Mouse (Mus musculus) embryonic stem cell, embryonic (primary cell): ENCODE measurements at regions not wholly inside any gene's neighbourhood (a gene's known extent, or its start where the extent isn't known, plus 50 kb on each side); places are given as distances from the start of the nearest gene placed in this dataset.

Experiments
- CTCF ChIA-PET, 4 experiments: fragments of 300-600 bp in 2 of 4; fragments of 350-600 bp in 2 of 4; sonication (Branson Sonifier 250); formaldehyde crosslinking; loops; one replicate each; lab custom pipeline; 2022; ENCODE audit warnings: inconsistent platforms in 2 of 4; lab: Charles Lee
- POLR2A ChIA-PET, 4 experiments: fragments of 300-600 bp in 2 of 4; fragments of 350-600 bp in 2 of 4; sonication (Branson Sonifier 250); formaldehyde crosslinking; loops; one replicate each; lab custom pipeline; 2022; ENCODE audit warnings: antibody characterized with exemption in 4 of 4, inconsistent platforms in 1 of 4; lab: Charles Lee

GRCm38 (mm10) chr3:131794056-131794455 is 229.5 kb downstream of the Papss1 start:
- POLR2A ChIA-PET, result no interaction called here
- CTCF ChIA-PET, result no interaction called here

DNA sequence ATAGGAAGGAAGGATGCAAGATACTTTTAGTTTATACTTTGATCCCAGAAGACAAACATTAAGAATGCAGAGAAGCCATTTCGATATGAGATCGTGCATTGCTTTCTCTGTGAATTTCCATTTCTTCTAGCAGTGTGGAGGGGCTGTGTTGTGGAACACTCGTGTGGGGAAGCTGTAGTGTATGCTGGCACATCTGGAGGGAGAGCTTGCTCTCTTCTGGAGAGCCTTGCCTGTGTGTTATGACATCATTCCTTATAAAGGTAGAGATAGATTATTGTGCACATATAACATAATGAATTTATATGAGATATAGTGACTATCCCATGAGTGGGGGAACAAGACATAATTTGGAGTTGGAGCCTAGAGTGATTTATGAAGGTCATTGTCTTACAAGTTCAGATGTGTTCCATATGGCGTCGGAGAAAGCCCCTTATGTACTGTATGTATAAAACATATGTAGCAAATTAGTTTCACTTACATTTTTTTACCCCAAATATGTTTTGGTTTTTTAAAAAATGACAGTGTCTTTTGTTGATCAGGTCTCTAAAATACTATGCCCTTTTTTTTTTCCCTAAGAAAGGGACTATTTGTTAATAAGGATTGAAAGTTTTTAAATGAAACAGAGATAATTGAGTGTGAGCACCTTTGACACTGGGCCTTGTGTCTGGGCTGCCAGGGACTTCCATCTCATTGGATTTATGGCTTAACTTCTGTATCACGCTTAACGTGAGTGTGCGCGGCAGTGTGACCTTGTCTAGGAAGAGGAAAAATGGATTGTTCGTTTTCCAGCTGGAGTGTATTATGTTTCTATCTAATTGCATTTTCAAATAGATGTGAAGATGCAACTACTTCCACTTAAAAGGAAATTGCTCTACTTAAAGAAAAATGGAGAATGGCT is 230.8 kb downstream of the Papss1 start:
- ChIA-PET POLR2A (no interaction called here), CTCF (no interaction called here)

GRCm38 (mm10) chr3:131799774-131800173 is 235.2 kb downstream of the Papss1 start:
- ChIA-PET POLR2A (no interaction called here), CTCF (no interaction called here)

GRCm38 (mm10) chr3:131801551-131801950 is 237.0 kb downstream of the Papss1 start:
- CTCF ChIA-PET, result no interaction called here
- POLR2A ChIA-PET, result no interaction called here

GRCm38 (mm10) chr3:131802841-131803240 is 238.3 kb downstream of the Papss1 start:
- CTCF ChIA-PET, result no interaction called here
- POLR2A ChIA-PET, result no interaction called here

GRCm38 (mm10) chr3:131808127-131808526 is 243.6 kb downstream of the Papss1 start:
- ChIA-PET CTCF (interaction anchor here in 2 of 4 experiments (0.5 to 0.7 kb wide), 2 partner anchors 54 to 228 kb away, joined by 3 to 4 read pairs; no protein-coding TSS in a partner anchor), POLR2A (no interaction called here)

DNA sequence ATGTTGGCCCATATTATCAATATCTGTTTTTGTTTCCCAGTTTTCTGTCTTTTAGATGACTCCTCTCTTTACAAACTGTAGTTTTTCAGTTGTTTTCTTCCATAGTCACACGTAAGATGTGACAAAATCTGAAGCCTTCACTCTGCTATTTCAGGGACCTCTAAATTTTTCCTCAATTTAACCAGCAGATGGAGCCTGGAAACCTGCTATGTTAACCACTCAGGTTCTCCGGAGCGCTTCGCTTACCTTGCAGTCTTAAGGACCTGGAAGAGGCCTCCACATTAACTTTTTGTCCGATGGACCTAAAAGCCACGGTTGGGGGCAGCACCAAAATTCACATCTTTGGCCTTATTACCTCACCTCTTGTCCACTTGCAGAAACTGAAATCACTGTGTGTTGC is 248.4 kb downstream of the Papss1 start:
- ChIA-PET CTCF (interaction anchor here in 1 of 4 experiments (0.7 kb wide), 1 partner anchor 26 kb away, joined by 5 read pairs; no protein-coding TSS in a partner anchor), POLR2A (no interaction called here)

DNA sequence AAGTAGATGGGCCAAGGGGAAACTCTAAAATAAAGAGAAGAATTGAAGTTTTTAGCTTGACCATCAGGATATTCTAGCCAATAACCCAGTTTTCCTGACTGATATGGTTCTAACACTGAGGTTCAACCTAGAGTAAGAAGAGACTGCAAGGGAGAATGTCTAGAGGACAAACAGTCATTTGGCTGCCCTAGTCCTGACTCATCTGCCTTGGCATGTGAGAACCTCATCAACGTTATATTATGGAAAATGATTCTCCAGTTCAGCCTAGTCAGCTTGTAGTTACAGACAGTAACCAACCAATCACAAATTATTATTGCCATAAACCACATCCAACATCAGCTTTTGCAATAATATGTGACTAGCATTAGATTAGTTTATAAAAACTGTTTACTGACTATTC is 254.2 kb downstream of the Papss1 start:
- POLR2A ChIA-PET, result no interaction called here
- CTCF ChIA-PET, result interaction anchor here in 1 of 4 experiments (0.6 kb wide), 1 partner anchor 284 kb away, joined by 3 read pairs; no protein-coding TSS in a partner anchor

GRCm38 (mm10) chr3:131857442-131857841 is 227.7 kb upstream of the Dkk2 start:
- ChIA-PET POLR2A (no interaction called here), CTCF (no interaction called here)

GRCm38 (mm10) chr3:131859083-131859482 is 226.0 kb upstream of the Dkk2 start:
- ChIA-PET POLR2A (no interaction called here), CTCF (no interaction called here)

GRCm38 (mm10) chr3:131865106-131865505 is 220.0 kb upstream of the Dkk2 start:
- ChIA-PET CTCF (no interaction called here), POLR2A (no interaction called here)

DNA sequence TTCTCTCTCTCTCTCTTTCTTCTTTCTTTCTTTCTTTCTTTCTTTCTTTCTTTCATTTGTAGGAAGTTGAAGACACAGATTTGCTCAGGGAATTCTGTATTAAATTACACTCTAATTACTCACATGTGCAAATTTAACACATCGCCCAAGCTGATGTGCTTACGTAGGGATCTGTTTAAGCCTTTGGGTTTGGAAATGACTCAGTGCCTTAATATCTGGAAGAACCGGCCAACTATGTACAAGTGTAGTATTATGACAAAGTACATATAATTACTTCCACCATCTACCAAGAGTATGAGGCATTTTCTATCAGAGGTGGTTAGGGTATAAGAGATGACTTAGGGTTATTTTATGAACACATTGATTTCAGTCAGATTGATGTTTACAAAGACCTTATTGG is 217.8 kb upstream of the Dkk2 start:
- CTCF ChIA-PET, result no interaction called here

GRCm38 (mm10) chr3:131868219-131868964 is 216.7 kb upstream of the Dkk2 start:
- ChIA-PET CTCF (interaction anchor here in 2 of 4 experiments (0.7 to 1.7 kb wide), 2 partner anchors 18 to 129 kb away, joined by 4 read pairs; no protein-coding TSS in a partner anchor), POLR2A (no interaction called here)

More for the DNA sequence above, 217.8 kb upstream of the Dkk2 start:
- POLR2A ChIA-PET, result no interaction called here

DNA sequence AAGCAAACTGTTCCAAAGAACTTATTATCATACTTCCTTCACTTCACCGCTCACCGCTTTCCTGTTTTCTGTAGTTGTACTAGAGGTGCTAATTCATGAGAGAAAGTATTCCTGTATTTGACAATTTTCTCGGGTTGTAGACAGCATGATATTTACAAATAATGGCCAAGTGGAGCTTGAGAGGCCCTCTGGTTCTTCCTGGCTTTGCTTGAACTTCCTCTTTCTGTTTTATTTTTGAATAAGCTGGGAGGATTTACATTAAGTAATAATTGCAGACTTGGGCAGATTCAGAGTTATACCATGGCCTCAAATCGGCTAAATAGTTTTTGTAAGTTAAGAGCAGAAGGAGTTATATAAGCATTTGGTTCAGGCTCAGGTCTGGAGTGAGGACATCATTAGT is 215.8 kb upstream of the Dkk2 start:
- CTCF ChIA-PET, result interaction anchor here in 1 of 4 experiments (1.7 kb wide), 1 partner anchor 17 kb away, joined by 4 read pairs; no protein-coding TSS in a partner anchor
- POLR2A ChIA-PET, result no interaction called here

GRCm38 (mm10) chr3:131882667-131883066 is 202.4 kb upstream of the Dkk2 start:
- CTCF ChIA-PET, result interaction anchor here in 1 of 4 experiments (0.7 kb wide), 1 partner anchor 518 kb away, joined by 3 read pairs; no protein-coding TSS in a partner anchor

DNA sequence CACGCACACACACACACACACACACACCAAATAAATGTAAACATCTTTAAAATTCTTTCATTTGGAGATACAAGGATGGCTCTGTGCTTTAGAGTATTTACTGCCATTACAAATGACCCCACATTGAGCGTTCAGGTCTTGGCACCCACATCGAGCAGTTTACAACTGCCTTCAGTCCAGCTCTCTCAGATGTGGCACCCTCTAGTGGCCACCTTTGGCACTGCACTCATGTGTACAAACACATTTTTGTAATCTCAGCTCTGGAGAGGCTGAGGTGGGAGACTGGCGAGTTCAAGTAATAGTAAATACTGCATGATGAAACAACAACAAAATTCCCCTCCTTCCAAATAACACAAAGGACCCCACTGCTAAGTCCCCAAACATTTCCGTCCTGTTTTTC is 198.6 kb upstream of the Dkk2 start:
- ChIA-PET POLR2A (no interaction called here), CTCF (interaction anchor here (0.5 to 1.4 kb wide), 15 partner anchors 8 to 322 kb away, joined by 3 to 7 read pairs (median 4); partner anchors contain the start of gene Papss1 (in 1 of the 4))

More at GRCm38 (mm10) chr3:131882667-131883066, 202.4 kb upstream of the Dkk2 start:
- POLR2A ChIA-PET, result no interaction called here

GRCm38 (mm10) chr3:131886984-131887383 is 198.1 kb upstream of the Dkk2 start:
- POLR2A ChIA-PET, result no interaction called here
- CTCF ChIA-PET, result interaction anchor here (0.5 to 1.4 kb wide), 14 partner anchors 8 to 322 kb away, joined by 3 to 7 read pairs (median 4); partner anchors contain the start of gene Papss1 (in 1 of the 4)

DNA sequence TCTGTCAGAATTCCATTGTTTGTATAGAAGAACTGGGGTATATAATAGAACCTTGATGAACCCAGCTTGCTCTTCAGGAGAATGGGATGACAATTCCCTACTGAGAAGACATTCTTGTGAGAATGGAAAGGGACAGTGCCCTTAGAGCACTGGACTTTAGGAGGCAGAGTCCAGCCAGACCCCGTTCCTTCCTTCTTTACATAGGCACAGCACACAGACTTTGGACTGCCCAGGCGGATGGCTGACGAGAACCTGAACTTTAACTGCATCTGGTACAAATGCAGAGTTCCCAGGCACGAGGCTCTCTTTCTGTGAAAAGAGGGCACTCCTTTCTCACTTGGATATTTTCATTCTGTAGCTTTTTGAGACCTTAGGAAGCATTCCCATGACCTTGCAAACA is 197.4 kb upstream of the Dkk2 start:
- ChIA-PET POLR2A (no interaction called here), CTCF (no interaction called here)

GRCm38 (mm10) chr3:131891941-131892340 is 193.2 kb upstream of the Dkk2 start:
- ChIA-PET POLR2A (no interaction called here), CTCF (no interaction called here)
